1 mouse cellular context compared by ENCODE assay signal in the genomic region with DNA sequence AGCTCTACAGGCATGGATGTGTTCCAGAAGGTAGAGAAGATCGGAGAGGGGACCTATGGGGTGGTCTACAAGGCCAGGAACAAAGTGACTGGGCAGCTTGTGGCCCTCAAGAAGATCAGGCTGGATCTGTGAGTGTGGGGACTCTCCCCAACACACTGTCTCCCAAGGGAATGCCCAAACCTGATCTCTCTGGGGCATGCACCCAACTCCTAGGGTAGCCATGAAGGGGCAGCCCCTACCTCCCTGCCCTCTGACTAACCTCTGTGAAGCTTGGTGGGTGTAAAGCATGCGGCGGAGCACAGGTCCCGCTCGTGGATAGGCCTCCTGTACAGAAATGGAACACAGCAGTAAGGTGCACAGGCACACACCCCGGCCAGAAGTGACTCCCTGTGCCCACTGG.
TF ChIP-seq lines count a peak whose summit lies in the region.

No protein-coding gene starts in this region.

TF ChIP-seq in CH12.LX, 34 proteins besides CTCF, POLR2A, EP300 and RAD21 (continued from another document):
- TF ChIP-seq SIN3A (IDR thresholded peaks at IDR 0.05; ENCODE audit: low read length) (no peak), ETS1 (conservative IDR thresholded peaks at IDR 0.05; ENCODE audit: low read depth, low read length) (no peak), E2F4 (IDR thresholded peaks at IDR 0.05; ENCODE audit: insufficient replicate concordance, low read depth, low read length) (no peak), ELF1 (IDR thresholded peaks at IDR 0.05; ENCODE audit: low read depth, low read length) (no peak), MYC (IDR thresholded peaks at IDR 0.05; ENCODE audit: low read depth, low read length) (no peak), BHLHE40 (IDR thresholded peaks at IDR 0.05; ENCODE audit: low read depth, low read length) (peak; percentile 69), IRF4 (IDR thresholded peaks at IDR 0.05; ENCODE audit: low read depth, low read length) (peak; percentile 22; the same call in 1 of the 2 replicates), USF2 (conservative IDR thresholded peaks at IDR 0.05; ENCODE audit: low read depth, low read length) (no peak), CHD1 (IDR thresholded peaks at IDR 0.05; ENCODE audit: low read depth, low read length) (no peak), PAX5 (IDR thresholded peaks at IDR 0.05; ENCODE audit: low read length) (no peak), TCF12 (IDR thresholded peaks at IDR 0.05; ENCODE audit: low read depth, low read length) (peak; percentile 14; the same call in 1 of the 2 replicates), MXI1 (IDR thresholded peaks at IDR 0.05; ENCODE audit: low read depth, low read length) (no peak; the same call in 1 of the 2 replicates), ZMIZ1 (IDR thresholded peaks at IDR 0.05; ENCODE audit: low read depth, low read length) (no peak), MAX (IDR thresholded peaks at IDR 0.05; ENCODE audit: low read length) (peak; percentile 37; the same call in 1 of the 2 replicates), JUND (conservative IDR thresholded peaks at IDR 0.05; ENCODE audit: low read depth, low read length) (no peak), MAFK (IDR thresholded peaks at IDR 0.05; ENCODE audit: insufficient replicate concordance, low read length) (no peak), SMC3 (IDR thresholded peaks at IDR 0.05; ENCODE audit: low read depth, low read length) (no peak), JUN (IDR thresholded peaks at IDR 0.05; ENCODE audit: insufficient read depth, low read depth, low read length) (no peak), MEF2A (IDR thresholded peaks at IDR 0.05; ENCODE audit: borderline replicate concordance, low read depth, low read length) (0 out of 2 replicates have a peak, but pooled peaks have one; percentile 32), RCOR1 (conservative IDR thresholded peaks at IDR 0.05; ENCODE audit: low read depth, low read length) (0 out of 2 replicates have a peak, but pooled peaks have one; percentile 48), ZNF384 (IDR thresholded peaks at IDR 0.05; ENCODE audit: low read depth, low read length) (no peak), TBP (conservative IDR thresholded peaks at IDR 0.05; ENCODE audit: low read depth, low read length) (no peak), ZKSCAN1 (IDR thresholded peaks at IDR 0.05; ENCODE audit: borderline replicate concordance, low read depth, low read length) (no peak), UBTF (IDR thresholded peaks at IDR 0.05; ENCODE audit: low read depth, low read length) (no peak), CHD2 (IDR thresholded peaks at IDR 0.05; ENCODE audit: low read length) (no peak), ZC3H11A (IDR thresholded peaks at IDR 0.05; ENCODE audit: low read depth, low read length) (no peak), GABPA (IDR thresholded peaks at IDR 0.05; ENCODE audit: insufficient replicate concordance, low read depth, low read length) (no peak), POLR2AphosphoS2 (IDR thresholded peaks at IDR 0.05; ENCODE audit: low read depth, low read length) (no peak), KAT2A (IDR thresholded peaks at IDR 0.05; ENCODE audit: insufficient replicate concordance, low read length) (no peak), USF1 (IDR thresholded peaks at IDR 0.05; ENCODE audit: low read depth, low read length) (no peak), NELFE (IDR thresholded peaks at IDR 0.05; ENCODE audit: low read depth, low read length) (no peak), NRF1 (IDR thresholded peaks at IDR 0.05; ENCODE audit: low read depth, low read length) (no peak), MAZ (IDR thresholded peaks at IDR 0.05; ENCODE audit: low read depth, low read length) (no peak)
